In genomic region chr17:87052432-87052831, GRCm38 (mm10) we compare ENCODE assay signal across 1 mouse cellular context.
TF ChIP-seq lines count a peak whose summit lies in the region.

No protein-coding gene starts in this region.

TF ChIP-seq in CH12.LX, 34 proteins besides CTCF, POLR2A, EP300 and RAD21:
- TF ChIP-seq MEF2A (IDR thresholded peaks at IDR 0.05; ENCODE audit: borderline replicate concordance, low read depth, low read length), result no peak
- TF ChIP-seq E2F4 (IDR thresholded peaks at IDR 0.05; ENCODE audit: insufficient replicate concordance, low read depth, low read length), result no peak
- peak; percentile 70 for TF ChIP-seq ETS1 (conservative IDR thresholded peaks at IDR 0.05; ENCODE audit: low read depth, low read length)
- TF ChIP-seq CHD2 (IDR thresholded peaks at IDR 0.05; ENCODE audit: low read length), result no peak
- 0 out of 2 replicates have a peak, but pooled peaks have one; percentile 35 for TF ChIP-seq SIN3A (IDR thresholded peaks at IDR 0.05; ENCODE audit: low read length)
- no peak for TF ChIP-seq MAZ (IDR thresholded peaks at IDR 0.05; ENCODE audit: low read depth, low read length)
- no peak for TF ChIP-seq NRF1 (IDR thresholded peaks at IDR 0.05; ENCODE audit: low read depth, low read length)
- peak; percentile 81 for TF ChIP-seq IRF4 (IDR thresholded peaks at IDR 0.05; ENCODE audit: low read depth, low read length)
- no peak for TF ChIP-seq ZC3H11A (IDR thresholded peaks at IDR 0.05; ENCODE audit: low read depth, low read length)
- no peak for TF ChIP-seq ELF1 (IDR thresholded peaks at IDR 0.05; ENCODE audit: low read depth, low read length)
- TF ChIP-seq POLR2AphosphoS2 (IDR thresholded peaks at IDR 0.05; ENCODE audit: low read depth, low read length), result no peak
- TF ChIP-seq ZMIZ1 (IDR thresholded peaks at IDR 0.05; ENCODE audit: low read depth, low read length), result no peak
- TF ChIP-seq JUN (IDR thresholded peaks at IDR 0.05; ENCODE audit: insufficient read depth, low read depth, low read length), result no peak
- 0 out of 2 replicates have a peak, but pooled peaks have one; percentile 17 for TF ChIP-seq BHLHE40 (IDR thresholded peaks at IDR 0.05; ENCODE audit: low read depth, low read length)
- no peak for TF ChIP-seq ZKSCAN1 (IDR thresholded peaks at IDR 0.05; ENCODE audit: borderline replicate concordance, low read depth, low read length)
